ENCODE assay signal across 8 mouse cellular contexts in the genomic region with DNA sequence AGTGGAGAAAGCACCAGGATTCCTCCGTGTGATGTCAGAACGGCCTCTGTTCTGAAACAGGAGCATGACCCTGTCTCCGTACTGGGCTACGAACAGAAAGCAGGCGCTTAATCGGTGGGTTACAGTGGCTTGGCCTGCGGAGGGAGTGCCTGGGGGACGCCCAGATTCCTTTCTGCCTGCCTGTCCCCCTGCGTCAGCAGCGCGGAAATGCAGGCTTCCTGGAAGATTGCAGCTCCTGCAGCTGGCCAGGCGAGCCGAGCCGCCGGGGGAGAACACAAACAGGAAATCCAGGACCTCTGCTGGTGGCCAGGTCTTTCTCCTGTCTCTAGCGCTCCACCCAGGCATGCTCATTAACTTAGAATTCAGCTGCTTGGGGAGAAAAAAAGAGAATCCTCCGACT. TPM values are rescaled to one million over a fixed set of nuclear protein-coding genes. Genes with fewer than 3 reads are reported as not detected.
A peak's percentile ranks its signal among the peaks of the same experiment; 100 is the strongest.
DNase-seq lines count a peak whose midpoint lies in the region; ATAC-seq and TF ChIP-seq lines count a peak whose summit lies in the region.

No protein-coding gene starts in this region.

- no peaks in the 10 kb centered on the region for H3K36me3 ChIP-seq in hindbrain, postnatal 0 days (ENCODE audit: insufficient read depth, low read length)
- H3K36me3 ChIP-seq in liver, embryonic 13.5 days, result no peaks in the 10 kb centered on the region
- no peaks in the 10 kb centered on the region for H3K36me3 ChIP-seq in neural tube, embryonic 13.5 days

- TF ChIP-seq CTCF in hindbrain, postnatal 0 days (IDR thresholded peaks at IDR 0.05; ENCODE audit: low read depth), result peak; percentile 67

- no peaks in the 10 kb centered on the region for H3K27me3 ChIP-seq in hindbrain, postnatal 0 days (ENCODE audit: insufficient read depth, low read length)
- peaks cover 23% of the 10 kb centered on the region for H3K27me3 ChIP-seq in liver, embryonic 13.5 days
- peaks cover 25% of the 10 kb centered on the region for H3K27me3 ChIP-seq in neural tube, embryonic 13.5 days

- H3K9ac ChIP-seq in hindbrain, postnatal 0 days (replicated peaks; ENCODE audit: low read length), result peak overlapping the region; percentile 33; the same call in 1 of the 2 replicates
- H3K9ac ChIP-seq in liver, embryonic 13.5 days, result 0 out of 2 replicates have a peak overlapping the region, but pooled peaks have one; percentile 1
- peak overlapping the region; percentile 59; the same call in 1 of the 2 replicates for H3K9ac ChIP-seq in neural tube, embryonic 13.5 days

- peak overlapping the region; percentile 42 for H3K4me3 ChIP-seq in brown adipose tissue, adult 24 weeks (ENCODE audit: insufficient read depth, low read depth, low read length)
- 0 out of 2 replicates have a peak overlapping the region, but pooled peaks have one; percentile 17 for H3K4me3 ChIP-seq in hindbrain, postnatal 0 days (ENCODE audit: low read length)
- peak overlapping the region; percentile 19; the same call in 1 of the 2 replicates for H3K4me3 ChIP-seq in liver, embryonic 13.5 days (replicated peaks)
- H3K4me3 ChIP-seq in neural tube, embryonic 13.5 days, result 0 out of 2 replicates have a peak overlapping the region, but pooled peaks have one; percentile 13

- peak; percentile 20 for DNase-seq in layer of hippocampus, adult 9-11 months
- no peak for DNase-seq in layer of hippocampus, adult 18-20 months (ENCODE audit: low spot score in 2 of 2)
- DNase-seq in gastrocnemius, postnatal 25 days, result peak; percentile 85
- DNase-seq in hindbrain, postnatal 0 days (ENCODE audit: low spot score), result peak; percentile 81
- DNase-seq in liver, embryonic 13.5 days, result peak; percentile 17
- DNase-seq in urinary bladder, postnatal 36 days (ENCODE audit: low spot score in 2 of 2), result peak; percentile 69 to 85

- under 1% methylated on average over 17 of the region's 17 CpGs for WGBS in hindbrain, postnatal 0 days
- WGBS in liver, embryonic 13.5 days (ENCODE audit: insufficient replicate concordance), result under 1% methylated on average over 17 of the region's 17 CpGs
- under 1% methylated on average over 17 of the region's 17 CpGs for WGBS in neural tube, embryonic 13.5 days

- H3K9me3 ChIP-seq in hindbrain, postnatal 0 days (ENCODE audit: low read length), result no peaks in the 10 kb centered on the region
- H3K9me3 ChIP-seq in liver, embryonic 13.5 days (replicated peaks), result no peaks in the 10 kb centered on the region
- no peaks in the 10 kb centered on the region for H3K9me3 ChIP-seq in neural tube, embryonic 13.5 days

- H3K4me1 ChIP-seq in brown adipose tissue, adult 24 weeks (ENCODE audit: control insufficient read depth, insufficient read depth, insufficient read length, low read length), result peaks cover 17% of the 10 kb centered on the region; the same call in 1 of the 2 replicates
- peaks cover under 1% of the 10 kb centered on the region; the same call in 1 of the 2 replicates for H3K4me1 ChIP-seq in hindbrain, postnatal 0 days (ENCODE audit: insufficient read depth, low read length)
- H3K4me1 ChIP-seq in liver, embryonic 13.5 days (replicated peaks), result 0 out of 2 replicates have a peak, but pooled peaks cover 13% of the 10 kb centered on the region
- H3K4me1 ChIP-seq in neural tube, embryonic 13.5 days (replicated peaks), result peaks cover 16% of the 10 kb centered on the region

- H3K4me2 ChIP-seq in hindbrain, postnatal 0 days (ENCODE audit: low read depth, low read length), result peak overlapping the region; percentile 40
- H3K4me2 ChIP-seq in liver, embryonic 13.5 days, result peak overlapping the region; percentile 36
- peak overlapping the region; percentile 48 for H3K4me2 ChIP-seq in neural tube, embryonic 13.5 days

- peak overlapping the region; percentile 98 for H3K27ac ChIP-seq in brown adipose tissue, adult 24 weeks (replicated peaks; ENCODE audit: low read depth, low read length)
- peak overlapping the region; percentile 75 for H3K27ac ChIP-seq in hindbrain, postnatal 0 days
- H3K27ac ChIP-seq in liver, embryonic 13.5 days, result peak overlapping the region; percentile 39
- H3K27ac ChIP-seq in neural tube, embryonic 13.5 days (replicated peaks), result peak overlapping the region; percentile 86

- peak; percentile 76 for ATAC-seq in hindbrain, postnatal 0 days
- peak; percentile 65 for ATAC-seq in liver, embryonic 13.5 days (ENCODE audit: low read depth)
- ATAC-seq in neural tube, embryonic 13.5 days (ENCODE audit: low read depth), result peak; percentile 80

RNA-seq across cellular contexts. Expression of a gene that starts 5.1 kb away (rescaled TPM):
- under 1 TPM in 1 of 2 experiments, not detected in 1; 0.52 TPM for total RNA-seq in layer of hippocampus, adult 18-20 months (2021)
- polyA plus RNA-seq in brown adipose tissue, adult 24 weeks (2012; ENCODE audit: insufficient read depth, insufficient read length, missing spikeins), result not detected in 2 replicates
- under 1 TPM in 1 of 2 experiments, not detected in 1; 0.83 TPM for total RNA-seq in gastrocnemius, postnatal 25 days (2021)
- total RNA-seq in hindbrain, postnatal 0 days (2014; rRNA removed), result 0.26 and 1.0 TPM in 2 replicates
- polyA plus RNA-seq in hindbrain, postnatal 0 days (2015; fragmentation: Nextera tagmentation; extraction: Ambion mirVana), result 0.72 and 0.80 TPM in 2 replicates
- 0.54 and 0.58 TPM in 2 replicates for polyA plus RNA-seq in liver, embryonic 13.5 days (2015; fragmentation: Nextera tagmentation; extraction: Ambion mirVana)
- polyA plus RNA-seq in neural tube, embryonic 13.5 days (2015; fragmentation: Nextera tagmentation; extraction: Ambion mirVana), result 1.7 and 2.2 TPM in 2 replicates

RNA-seq across cellular contexts. Expression of a gene that starts 45.3 kb away (rescaled TPM):
- 10 to 100 TPM; 14.0 to 14.4 TPM for total RNA-seq in layer of hippocampus, adult 18-20 months (2021)
- polyA plus RNA-seq in brown adipose tissue, adult 24 weeks (2012; ENCODE audit: insufficient read depth, insufficient read length, missing spikeins), result 2.8 and 4.4 TPM in 2 replicates
- 1 to 10 TPM; 3.9 to 4.1 TPM for total RNA-seq in gastrocnemius, postnatal 25 days (2021)
- 25.5 and 34.2 TPM in 2 replicates for total RNA-seq in hindbrain, postnatal 0 days (2014; rRNA removed)
- polyA plus RNA-seq in hindbrain, postnatal 0 days (2015; fragmentation: Nextera tagmentation; extraction: Ambion mirVana), result 33.2 and 36.6 TPM in 2 replicates
- polyA plus RNA-seq in liver, embryonic 13.5 days (2015; fragmentation: Nextera tagmentation; extraction: Ambion mirVana), result 7.6 and 7.8 TPM in 2 replicates
- polyA plus RNA-seq in neural tube, embryonic 13.5 days (2015; fragmentation: Nextera tagmentation; extraction: Ambion mirVana), result 21.9 and 24.2 TPM in 2 replicates

Comparison
In these comparisons a context has a peak if more than half of its experiments do, and no peak if none do; other contexts are left out.
1. DNase-seq: peak in layer of hippocampus, adult 9-11 months (single experiment), gastrocnemius, postnatal 25 days (single experiment), hindbrain, postnatal 0 days (single experiment), liver, embryonic 13.5 days (single experiment) and urinary bladder, postnatal 36 days (2 of 2); none in layer of hippocampus, adult 18-20 months (0 of 2).
2. H3K27ac ChIP-seq: peak in every context shown above with its lines; median percentile 98 in brown adipose tissue, adult 24 weeks; 86 in neural tube, embryonic 13.5 days; 75 in hindbrain, postnatal 0 days; 39 in liver, embryonic 13.5 days.
3. H3K9ac ChIP-seq: peak in every context shown above with its lines; median percentile 59 in neural tube, embryonic 13.5 days; 33 in hindbrain, postnatal 0 days; 1 in liver, embryonic 13.5 days.
4. Peak in every context shown above with its lines, with median percentiles within 50 percentile points of each other: H3K4me3 ChIP-seq, ATAC-seq and H3K4me2 ChIP-seq.